Mouse (Mus musculus) monocyte, adult 2 months (primary cell): ENCODE data around the gene Tpk1.
"Not testable (repeated sequence)": the region's sequence is repeated elsewhere in the genome, so short reads cannot be mapped to it uniquely, and the experiment has no call there.

Experiments used
- DNase-seq, 2 experiments: peaks; one replicate each; pipeline ENCODE4 v3.0.0; 2022; ENCODE audit warnings: low spot score in 2 of 2, low read depth in 1 of 2

Gene Tpk1

DNA sequence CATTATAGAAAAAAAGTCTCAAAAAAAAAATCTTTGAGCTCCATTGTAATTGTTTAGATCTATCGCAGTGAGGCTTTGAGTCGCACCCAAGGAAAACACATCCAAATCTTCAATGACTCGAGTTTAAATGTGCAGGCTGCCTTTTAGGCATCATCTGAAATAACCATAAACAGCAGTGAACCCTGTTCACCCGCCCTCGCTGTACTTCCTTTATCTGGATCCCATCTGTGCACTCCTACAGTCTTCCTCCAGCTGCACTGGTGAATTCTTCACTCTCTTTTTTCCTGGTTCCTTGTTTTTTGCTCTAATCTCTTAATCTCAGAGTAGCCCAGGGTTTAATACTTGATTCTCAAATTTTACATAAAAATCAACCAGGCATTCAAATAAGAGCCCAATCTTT, 23.7 kb downstream of the Tpk1 start:
- no peak for DNase-seq

DNA sequence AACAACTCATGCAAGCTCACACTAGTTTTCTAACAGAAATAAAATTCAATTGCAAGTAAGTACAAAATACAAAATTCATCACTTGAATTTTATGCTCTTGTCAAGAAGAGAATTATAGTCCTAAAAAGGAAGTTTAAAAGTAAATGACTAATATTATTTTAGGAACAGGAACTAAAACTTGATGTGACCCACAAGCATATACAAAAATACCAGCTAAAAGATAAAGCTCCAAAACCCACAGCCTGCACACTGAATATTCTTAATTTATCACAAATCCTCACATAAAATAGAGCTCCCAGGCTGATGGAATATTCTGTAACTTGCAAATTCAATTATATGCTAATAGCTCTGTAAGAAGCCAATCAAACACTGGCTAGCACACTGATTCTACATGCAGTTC, 25.5 kb downstream of the Tpk1 start:
- DNase-seq = no peak

DNA sequence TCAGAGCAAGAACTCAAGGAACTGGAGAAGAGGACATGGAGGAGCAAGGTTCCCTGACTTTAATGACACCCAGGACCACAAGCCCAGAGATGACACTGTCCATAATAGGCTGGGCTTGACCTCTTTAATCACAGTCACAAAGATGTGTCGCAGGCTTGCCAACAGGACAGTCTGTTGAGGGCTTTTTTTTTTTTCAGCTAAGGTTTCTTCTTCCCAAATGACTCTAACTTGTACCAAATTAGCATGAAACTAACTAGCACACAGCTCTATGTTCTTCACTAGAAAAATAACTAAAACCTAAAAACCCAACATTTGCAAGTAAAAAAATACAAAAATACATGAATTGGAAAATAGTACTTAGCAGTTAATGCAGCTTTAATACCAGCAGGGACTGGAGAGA, 27.2 kb downstream of the Tpk1 start:
- no peak for DNase-seq

DNA sequence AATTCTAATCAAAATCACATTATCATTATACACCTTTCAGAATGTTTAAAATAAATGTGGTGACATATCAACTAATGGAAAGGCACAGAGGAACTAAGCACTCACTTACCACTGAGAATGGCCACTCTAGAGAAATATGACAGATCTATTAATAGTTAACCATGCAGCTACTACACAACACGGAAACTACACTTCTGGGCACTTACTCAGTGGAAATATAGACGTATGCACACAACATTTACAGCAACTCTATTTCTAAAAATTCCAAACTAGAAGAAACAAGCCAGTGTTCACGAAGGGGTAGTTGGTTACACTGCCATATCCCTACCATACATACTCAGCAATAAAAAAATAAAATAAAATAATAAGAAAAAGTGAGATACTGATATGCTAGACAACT, 28.0 kb downstream of the Tpk1 start:
- DNase-seq = no peak

DNA sequence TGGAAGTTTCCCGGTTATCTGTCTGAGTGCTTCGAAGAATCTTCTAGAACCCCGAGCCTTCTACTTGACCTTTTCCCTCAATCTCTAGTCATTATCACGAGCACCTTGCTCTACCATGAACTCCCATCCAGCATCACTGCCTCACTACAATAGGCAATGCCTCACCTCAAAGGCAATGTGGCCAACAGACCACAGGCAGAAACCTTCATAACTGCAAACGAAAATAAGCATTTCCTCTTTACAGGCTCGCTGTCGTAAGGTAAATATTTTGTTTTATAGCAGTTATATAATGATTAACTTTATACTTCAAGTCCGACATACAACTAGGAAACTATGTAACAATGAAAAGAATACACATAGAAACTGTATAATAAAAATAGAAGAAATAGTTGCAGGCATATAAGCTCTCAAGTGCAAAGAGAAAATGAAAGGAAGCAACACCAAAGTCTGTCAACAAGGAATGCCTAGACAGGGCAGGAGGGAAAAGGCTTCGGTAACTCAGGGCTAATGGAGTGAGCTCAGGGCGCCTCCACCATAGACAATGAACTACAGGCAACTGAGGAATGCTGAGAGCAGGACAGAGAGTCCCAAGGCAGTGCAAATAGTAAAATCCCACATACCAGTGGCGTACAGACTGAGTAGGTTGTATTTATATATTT, 29.0 kb downstream of the Tpk1 start:
- DNase-seq = no peak

DNA sequence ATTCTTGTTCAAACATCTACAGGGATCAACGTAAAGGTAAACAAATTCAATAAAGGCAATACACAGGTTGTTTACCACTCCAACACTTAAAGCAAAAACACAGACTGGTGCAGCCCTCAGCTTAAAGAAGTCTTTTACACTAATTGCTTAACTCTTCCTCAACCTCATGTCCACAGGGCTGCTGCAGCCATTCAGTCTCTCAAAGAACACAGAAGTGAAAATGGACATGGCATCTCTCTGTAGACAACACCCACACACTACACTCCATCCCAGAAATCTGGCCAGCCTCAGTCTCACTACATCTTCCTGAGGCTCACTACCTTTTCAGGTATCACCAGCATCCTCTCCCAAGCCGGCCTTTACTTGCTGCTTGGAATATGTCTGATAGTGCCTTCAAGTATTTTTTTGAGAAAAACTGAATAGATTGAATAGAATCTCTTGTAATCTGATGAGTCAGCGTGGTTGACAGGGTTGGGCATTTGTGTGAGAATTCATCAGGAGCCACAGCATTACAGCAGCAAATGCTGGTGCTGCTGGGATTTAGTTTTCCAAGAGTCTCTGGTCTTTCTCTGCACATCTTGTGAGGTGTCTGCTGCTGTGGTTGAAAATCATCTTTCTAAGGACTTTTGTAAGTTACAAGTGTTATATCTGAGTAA, 32.6 kb downstream of the Tpk1 start:
- no peak for DNase-seq

DNA sequence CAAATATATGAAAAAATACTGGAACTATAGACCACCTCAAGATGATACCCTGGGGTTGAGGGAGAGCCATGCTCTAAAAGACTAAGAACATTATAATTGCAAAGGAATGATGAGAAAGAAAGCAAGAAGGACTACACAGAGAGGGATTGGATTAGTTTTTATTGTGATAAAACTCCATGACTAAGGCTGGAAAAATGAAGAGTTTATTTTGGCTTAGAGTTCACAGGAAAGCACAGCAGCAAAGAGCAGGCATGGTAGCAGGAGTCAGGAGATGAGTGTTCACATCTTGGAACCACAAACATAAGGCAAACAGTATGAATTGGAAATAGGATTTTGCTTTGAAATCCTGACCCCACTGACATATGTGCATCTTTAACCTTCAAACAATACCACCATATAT, 33.2 kb downstream of the Tpk1 start:
- no peak for DNase-seq

DNA sequence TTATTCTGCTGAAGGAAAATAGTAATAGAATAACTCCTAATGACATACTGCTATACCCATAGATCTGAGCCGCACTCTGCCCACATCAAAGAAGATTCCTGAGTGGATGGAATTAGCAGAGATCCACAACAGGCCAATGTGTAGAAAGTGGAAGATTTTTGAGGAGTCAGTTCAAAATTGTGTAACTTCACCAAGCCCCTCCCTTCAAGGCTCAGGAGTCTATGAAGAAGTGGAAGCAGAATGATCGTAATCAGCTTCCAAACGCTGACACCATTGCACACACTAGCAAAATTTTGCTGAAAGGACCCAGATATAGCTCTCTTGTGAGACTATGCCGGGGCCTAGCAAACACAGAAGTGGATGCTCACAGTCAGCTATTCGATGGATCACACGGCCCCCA, 42.6 kb downstream of the Tpk1 start:
- not testable (repeated sequence) for DNase-seq

DNA sequence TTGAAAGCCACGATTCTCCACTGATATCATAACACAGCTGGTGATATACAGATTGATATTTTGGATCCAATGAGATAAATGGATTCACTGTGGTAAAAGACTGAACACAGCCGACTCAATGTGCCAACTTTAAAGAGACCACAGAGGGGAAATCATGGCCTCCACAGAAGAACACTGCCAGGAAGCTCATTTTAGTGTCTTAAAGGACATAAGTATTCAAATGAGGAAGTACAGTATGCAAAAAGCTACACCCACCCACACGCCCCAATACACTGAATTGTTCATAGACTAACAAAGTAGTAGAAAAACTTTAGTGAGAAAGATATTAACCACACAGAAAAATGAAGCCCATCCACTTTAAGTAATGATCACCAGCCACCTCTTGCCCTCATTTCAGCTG, 46.8 kb downstream of the Tpk1 start:
- DNase-seq = no peak

DNA sequence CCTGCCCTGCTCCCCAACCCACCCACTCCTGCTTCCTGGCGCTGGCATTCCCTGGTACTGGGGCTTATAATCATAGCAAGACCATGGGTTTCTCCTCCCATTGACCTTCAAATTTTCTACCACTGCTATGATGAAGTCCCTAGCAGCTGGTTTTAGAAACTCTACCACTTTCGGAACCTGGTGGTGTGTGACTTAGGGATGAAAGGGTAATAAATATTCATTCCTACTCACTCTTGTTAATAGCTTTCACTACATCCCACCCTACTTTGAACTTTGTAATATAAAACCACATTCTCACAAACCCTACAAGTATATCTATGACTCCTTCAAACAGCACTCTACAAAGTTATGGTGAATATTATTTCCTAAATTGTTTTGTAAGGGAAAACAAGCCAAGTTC, 54.3 kb downstream of the Tpk1 start:
- no peak for DNase-seq

DNA sequence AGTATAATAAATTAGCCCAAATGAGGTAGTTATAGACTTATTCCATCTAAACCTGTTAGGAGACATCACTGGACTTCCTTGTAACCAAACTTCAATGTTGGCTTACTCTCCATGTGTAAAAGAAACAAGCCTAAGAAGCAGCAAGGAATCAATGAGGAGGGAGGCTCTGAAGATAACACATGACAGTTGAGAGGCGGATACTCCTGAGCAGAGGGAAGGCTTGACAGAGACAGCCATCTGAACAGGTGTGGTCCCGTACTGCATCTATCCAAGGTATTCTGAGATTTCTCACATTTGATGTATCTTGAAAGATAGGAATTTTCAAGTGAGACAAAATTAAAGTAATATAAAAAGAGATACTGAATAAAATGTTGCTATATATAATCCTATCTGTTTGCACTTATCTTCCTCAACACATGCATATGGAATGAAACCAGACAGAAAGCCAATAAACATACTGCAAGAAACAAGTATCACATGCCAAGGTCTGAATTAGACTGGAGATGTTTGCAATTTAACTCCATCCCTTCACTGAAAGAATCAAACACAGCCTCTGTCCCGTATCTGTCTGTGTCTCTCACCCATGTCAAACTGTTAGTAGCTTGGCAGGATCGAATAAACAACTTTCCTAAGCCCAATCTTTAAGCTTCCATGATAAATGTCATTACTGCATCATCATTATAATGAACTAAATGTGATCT, 75.1 kb downstream of the Tpk1 start:
- no peak for DNase-seq

DNA sequence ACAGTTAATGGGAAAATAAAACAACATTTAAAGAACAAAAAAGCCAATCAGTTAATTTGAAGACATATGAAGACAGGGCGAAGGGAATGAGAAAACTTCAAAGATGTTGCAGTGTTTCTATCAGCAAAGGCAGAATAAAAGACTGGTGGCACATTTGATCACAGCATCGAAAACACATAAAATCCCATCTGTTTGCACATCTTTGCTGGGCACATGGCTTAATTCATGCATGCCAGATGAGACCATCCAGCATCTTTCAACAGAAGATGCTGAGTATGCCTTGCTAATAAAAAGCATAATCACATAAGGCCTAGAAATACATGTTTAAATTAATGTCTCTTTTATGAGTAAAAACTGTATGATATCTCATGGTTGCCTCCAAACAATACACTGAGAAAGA, 80.8 kb downstream of the Tpk1 start:
- no peak for DNase-seq

DNA sequence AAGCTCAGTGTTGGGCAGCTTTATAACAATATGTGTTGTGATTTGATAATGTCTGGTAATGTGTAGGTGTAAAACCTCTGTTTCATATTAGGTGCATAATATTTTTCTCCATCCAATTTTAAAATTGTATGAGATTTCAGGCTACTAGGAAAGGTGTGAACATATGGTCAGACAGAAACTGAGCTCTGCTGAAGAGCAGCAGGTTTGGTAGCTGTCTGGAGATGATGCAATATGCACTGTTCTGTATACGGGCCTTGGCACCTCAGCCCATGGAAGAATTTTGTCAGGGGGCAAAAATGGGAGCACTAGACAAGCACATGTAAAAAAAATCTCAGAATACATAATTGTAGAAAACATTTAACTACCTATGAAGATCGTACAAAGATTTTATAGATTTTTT, 84.3 kb downstream of the Tpk1 start:
- DNase-seq = no peak

DNA sequence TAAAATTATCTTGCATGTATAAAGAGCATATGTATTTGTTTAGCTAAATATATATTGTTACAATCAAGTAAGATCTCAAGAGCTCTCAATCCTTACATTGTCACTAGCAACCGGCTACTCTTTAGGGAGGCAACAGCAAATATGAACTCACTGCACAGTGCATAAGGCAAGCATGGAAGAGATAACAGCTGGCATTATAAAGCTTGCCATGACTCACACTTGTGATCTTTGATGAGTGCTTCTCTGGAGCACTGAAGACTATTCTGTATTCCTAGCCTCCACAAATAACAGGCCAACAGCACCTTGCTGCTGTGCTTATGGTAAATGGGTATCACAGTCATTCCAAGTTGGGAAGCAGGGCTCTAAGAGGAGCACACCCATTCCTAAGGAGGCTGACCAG, 98.2 kb downstream of the Tpk1 start:
- DNase-seq = no peak

DNA sequence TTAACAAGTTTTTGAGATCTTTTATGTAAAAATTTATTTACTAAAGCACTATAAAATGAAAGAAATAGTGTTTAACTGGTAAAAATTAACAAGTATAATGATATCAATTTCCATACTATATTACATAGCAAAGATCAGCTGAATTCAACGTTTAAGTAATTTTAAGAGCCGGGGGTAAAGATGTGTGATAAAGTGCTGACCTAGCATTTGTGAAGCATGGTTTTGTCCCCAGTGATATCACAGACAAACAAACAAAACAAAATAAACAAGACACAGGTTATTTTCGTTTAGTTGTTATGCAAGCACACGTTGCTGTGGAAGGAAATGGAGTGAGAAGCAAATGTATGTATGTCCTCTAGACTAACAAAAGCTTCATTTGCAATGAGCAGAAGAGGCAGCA, 103.6 kb downstream of the Tpk1 start:
- no peak for DNase-seq

DNA sequence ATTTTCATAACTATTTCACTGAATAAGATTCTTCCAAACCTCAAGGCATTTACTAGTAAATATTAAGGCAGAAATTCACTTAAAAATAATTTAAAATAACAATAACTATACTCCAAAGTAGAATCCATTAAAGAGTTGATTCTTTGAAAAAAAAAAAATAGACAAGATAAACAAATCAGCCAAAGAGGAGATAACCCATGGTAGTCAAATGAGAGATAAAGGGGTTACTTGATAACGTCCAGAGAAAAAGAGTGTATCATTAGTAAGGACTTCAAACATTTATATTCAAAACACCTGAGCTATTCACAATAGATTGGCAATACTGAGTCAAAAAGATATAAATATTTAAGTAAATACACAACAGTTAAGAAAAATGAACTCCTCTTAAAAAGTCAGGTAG, 114.7 kb downstream of the Tpk1 start:
- DNase-seq = no peak

DNA sequence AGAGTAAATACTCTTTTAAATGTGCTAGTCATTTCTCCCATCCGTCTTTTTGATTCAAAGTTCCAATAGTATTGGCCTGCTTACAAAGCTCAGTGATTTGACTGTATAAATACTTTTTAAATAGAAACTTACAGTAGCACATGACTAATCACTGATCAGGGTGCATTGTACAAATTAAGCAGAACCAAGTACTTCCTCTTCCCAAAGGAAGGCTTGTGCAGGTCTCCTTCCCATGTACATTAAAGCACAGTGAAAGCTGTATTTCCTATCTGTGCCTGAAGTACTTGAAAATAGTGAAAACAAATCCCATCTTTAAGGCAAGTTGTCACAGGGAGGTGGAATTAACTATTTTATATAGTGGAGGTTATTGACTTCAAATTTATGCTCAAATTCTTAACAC, 119.5 kb downstream of the Tpk1 start:
- DNase-seq = no peak

DNA sequence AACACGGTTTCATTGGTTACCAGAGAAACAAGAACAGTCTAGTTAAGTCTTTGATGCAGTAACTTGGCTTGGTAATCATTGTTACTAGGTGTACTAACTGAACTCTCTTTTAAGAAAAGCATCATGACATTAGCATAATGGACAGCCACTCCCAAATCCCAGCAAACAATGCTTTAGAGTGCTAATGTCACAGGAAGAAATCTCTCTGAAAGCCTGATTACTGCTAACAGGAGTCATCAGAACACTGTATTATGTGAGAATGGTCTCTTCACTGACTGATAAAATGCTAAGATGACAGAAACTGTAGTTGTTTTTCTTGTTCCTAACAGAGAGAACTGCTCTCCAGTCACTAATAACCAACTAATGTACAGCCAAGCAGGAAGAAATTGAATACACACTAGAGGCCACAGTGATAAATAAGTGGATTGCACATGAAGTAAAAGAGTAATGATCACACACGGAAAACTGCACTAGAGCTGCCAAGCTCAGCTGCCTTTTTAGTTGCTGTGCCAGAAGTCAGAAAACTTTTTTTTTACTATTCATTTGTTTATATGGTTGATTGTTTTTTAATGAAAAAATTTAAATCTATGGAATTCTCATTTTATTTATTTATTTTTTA, 128.7 kb downstream of the Tpk1 start:
- DNase-seq = no peak

DNA sequence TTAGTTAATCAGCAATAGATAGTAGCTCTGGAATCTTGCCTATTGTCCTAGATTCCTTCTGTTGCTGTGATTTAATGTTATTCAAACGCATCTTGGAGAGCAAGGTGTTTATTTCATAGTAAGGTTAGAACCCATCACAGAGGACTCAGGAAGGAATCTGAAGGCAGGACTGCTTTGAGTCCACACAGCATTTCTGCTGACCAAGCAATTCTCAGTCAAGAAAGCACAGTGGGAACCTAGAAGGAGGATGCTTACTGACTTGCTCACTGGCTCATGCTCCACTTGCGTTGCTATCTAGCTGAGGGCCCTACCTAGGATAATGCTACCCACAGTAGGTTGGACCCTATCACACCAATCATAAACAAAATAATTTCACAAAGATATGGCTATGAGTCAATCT, 130.6 kb downstream of the Tpk1 start:
- DNase-seq = no peak

DNA sequence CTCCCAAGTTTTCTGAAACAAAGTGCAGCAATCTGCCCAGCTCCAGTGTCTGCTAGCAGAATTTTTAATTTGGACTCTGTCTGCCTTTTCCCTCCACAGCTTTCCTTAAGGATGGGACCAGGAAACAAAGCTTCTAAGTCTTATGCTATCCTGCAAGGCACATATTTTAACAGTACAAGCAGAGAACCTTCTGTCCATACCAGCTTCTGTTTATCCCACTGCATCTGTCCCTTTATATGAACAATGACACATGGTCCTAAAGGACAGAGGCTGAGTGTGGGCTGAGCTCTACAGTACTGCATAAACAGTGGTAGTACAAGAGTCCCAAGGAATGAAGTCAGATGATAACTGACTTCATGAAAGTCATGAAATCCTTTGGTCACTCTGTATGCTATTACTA, 132.8 kb downstream of the Tpk1 start:
- DNase-seq = no peak

DNA sequence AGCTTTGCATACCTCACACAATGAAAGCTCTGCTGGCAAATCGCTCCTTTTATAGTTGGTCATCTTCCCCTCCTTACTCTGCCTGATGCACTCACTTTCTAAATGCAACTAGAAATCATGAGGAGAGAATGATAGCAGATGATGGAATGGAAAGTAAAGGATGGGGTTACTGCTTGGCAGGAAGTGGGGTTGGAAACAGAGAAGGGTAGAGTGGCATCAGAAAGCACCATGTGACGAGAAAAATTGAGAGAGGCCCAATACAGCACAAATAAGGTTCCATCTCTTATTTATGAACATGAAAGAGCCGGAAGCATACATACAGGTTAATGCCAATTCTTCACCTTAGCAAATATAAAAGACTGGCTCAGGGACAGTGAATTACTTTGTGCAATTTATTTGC, 133.3 kb downstream of the Tpk1 start:
- DNase-seq = no peak

DNA sequence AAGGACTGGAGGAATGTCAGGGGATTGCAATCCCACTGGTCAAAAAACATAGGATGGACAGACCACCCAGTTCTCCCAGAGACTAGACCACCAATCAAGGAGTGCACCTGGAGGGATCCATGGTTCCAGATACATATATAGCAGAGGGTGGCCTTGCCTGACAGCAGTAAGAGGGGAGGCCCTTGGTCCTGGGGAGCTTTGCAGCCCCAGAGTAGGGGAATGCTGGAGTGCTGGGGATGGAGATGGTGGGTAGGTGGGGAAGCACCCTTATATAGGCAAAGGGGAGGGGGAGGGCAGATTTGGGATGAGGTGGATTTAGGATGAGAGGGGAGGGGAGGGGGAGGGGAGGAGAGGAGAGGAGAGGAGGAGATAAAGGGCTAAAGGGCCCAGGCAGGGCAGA, 134.1 kb downstream of the Tpk1 start:
- DNase-seq = no peak
